Mouse (Mus musculus): Measurements from ENCODE around the gene Naa35.

GRCm38 (mm10) chr13:59669946-59670345 is 84.9 kb downstream of the Naa35 start:
- TF ChIP-seq POLR2A (IDR thresholded peaks at IDR 0.05; ENCODE audit: borderline replicate concordance, extremely low read depth, low read depth, low read length): no peak
- no peak for TF ChIP-seq CTCF (IDR thresholded peaks at IDR 0.05; ENCODE audit: insufficient read depth, low read length)

Measured in lung, adult 2 months (tissue).